Mouse (Mus musculus) thymus, adult 2 months (tissue): ENCODE data around the gene Acsf3.

ENCODE experiments used
- CTCF ChIP-seq: fragments of 200-500 bp; IDR thresholded peaks from 2 replicates; pipeline ENCODE4 v1.5.1; 2012; ENCODE audit warnings: mild to moderate bottlenecking, control low read depth, low read length, moderate library complexity, borderline replicate concordance; ENCODE audit not compliant: control insufficient read depth, poor library complexity, insufficient read depth; ENCODE audit errors: extremely low read depth
- POLR2A ChIP-seq: fragments of 200-500 bp; IDR thresholded peaks from 2 replicates; pipeline ENCODE4 v1.6.1; 2012; ENCODE audit warnings: mild to moderate bottlenecking, low read length, control low read depth, moderate library complexity; ENCODE audit not compliant: control insufficient read depth, poor library complexity, insufficient read depth; ENCODE audit errors: extremely low read depth

GRCm38 (mm10) chr8:122751342-122751741 is 23.9 kb upstream of the Acsf3 start:
- no peak for TF ChIP-seq POLR2A
- no peak for TF ChIP-seq CTCF
